Mouse (Mus musculus): Measurements from ENCODE around the gene Clec12b. TPM values are rescaled to one million over a fixed set of nuclear protein-coding genes. Genes with fewer than 3 reads are reported as not detected.

Gene Clec12b
- total and polyA plus RNA-seq, 2 experiments from 2014 or later, result 0.16 TPM; not detected in 1

- Histone ChIP-seq H3K9ac (replicated peaks; ENCODE audit: low read depth, low read length) (no peak overlapping the region), H3K4me2 (ENCODE audit: low read depth, low read length) (peak overlapping the region; percentile 13; the same call in 1 of the 2 replicates), H3K27me3 (ENCODE audit: control insufficient read depth, insufficient read depth, low read length) (no peaks in the 10 kb centered on the region), H3K27ac (ENCODE audit: low read depth) (peak overlapping the region; percentile 43), H3K4me3 (ENCODE audit: low read depth, low read length) (no peak overlapping the region), H3K9me3 (replicated peaks; ENCODE audit: control insufficient read depth, low read length) (no peaks in the 10 kb centered on the region), H3K36me3 (replicated peaks; ENCODE audit: control insufficient read depth, insufficient read depth, low read length) (no peaks in the 10 kb centered on the region), H3K4me1 (ENCODE audit: control insufficient read depth, insufficient read depth) (peaks cover 8% of the 10 kb centered on the region)
- DNase-seq (ENCODE audit: low spot score), result no peak
- 0 out of 2 replicates have a peak, but pooled peaks have one; percentile 13 for ATAC-seq (ENCODE audit: insufficient read depth, low read depth)
- 39% methylated on average over 4 of the region's 4 CpGs for WGBS
- TF ChIP-seq EP300 (IDR thresholded peaks at IDR 0.05; ENCODE audit: low read depth), result no peak
- no peak for TF ChIP-seq CTCF (IDR thresholded peaks at IDR 0.05; ENCODE audit: low read depth)
Observed at GRCm38 (mm10) chr6:129423040-129423733, 37.5 kb upstream of the Clec12b start.

DNA sequence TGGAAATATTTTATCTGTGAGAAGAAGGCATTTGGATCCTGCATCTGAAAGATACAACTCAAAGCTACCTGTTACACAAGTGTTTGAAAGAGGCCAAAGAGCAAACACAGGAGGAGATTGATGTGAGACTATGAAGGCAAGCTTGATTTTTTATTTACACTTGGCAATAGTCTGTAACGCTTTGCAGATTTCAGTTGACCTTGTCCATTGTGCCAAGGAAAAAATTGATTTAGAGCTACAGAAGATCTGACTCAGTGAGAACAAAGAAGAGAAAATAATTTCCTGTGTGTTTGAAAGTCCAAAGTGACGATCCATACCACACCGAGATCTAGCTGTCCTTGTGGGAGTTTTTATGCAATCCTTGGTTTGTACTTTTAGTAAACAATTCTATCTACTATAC, 36.6 kb upstream of the Clec12b start:
- H3K36me3 ChIP-seq (replicated peaks; ENCODE audit: control insufficient read depth, insufficient read depth, low read length), result no peaks in the 10 kb centered on the region
- no peak overlapping the region for H3K27ac ChIP-seq (ENCODE audit: low read depth)
- no peaks in the 10 kb centered on the region for H3K27me3 ChIP-seq (ENCODE audit: control insufficient read depth, insufficient read depth, low read length)
- no peak for TF ChIP-seq EP300 (IDR thresholded peaks at IDR 0.05; ENCODE audit: low read depth)
- TF ChIP-seq CTCF (IDR thresholded peaks at IDR 0.05; ENCODE audit: low read depth), result no peak
- no peak overlapping the region for H3K9ac ChIP-seq (replicated peaks; ENCODE audit: low read depth, low read length)
- no peak overlapping the region for H3K4me2 ChIP-seq (ENCODE audit: low read depth, low read length)
- 81% methylated on average over 3 of the region's 3 CpGs for WGBS
- no peaks in the 10 kb centered on the region for H3K9me3 ChIP-seq (replicated peaks; ENCODE audit: control insufficient read depth, low read length)
- H3K4me3 ChIP-seq (ENCODE audit: low read depth, low read length), result no peak overlapping the region
- peaks cover 8% of the 10 kb centered on the region for H3K4me1 ChIP-seq (ENCODE audit: control insufficient read depth, insufficient read depth)
- no peak for ATAC-seq (ENCODE audit: insufficient read depth, low read depth)
- DNase-seq (ENCODE audit: low spot score), result no peak

DNA sequence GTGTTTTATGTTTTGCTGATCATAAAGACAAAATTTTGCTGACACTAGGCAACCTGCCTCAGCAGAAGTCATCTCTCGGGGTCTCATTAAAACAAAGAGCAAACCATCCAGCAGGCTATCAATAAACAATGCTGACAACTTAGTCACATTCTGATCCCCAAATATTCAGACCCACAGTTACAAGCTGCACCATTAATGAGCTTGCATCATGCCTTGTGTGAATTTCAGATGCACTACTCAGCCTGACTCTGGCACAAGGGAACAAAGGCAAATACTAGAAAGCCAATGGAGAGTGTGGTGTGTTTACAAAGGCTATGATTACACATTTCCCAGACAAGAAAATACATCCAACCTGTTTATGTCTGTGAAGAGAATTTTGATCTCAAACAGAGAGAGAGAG, 28.5 kb upstream of the Clec12b start:
- no peak overlapping the region for H3K4me2 ChIP-seq (ENCODE audit: low read depth, low read length)
- H3K27me3 ChIP-seq (ENCODE audit: control insufficient read depth, insufficient read depth, low read length), result no peaks in the 10 kb centered on the region
- H3K9me3 ChIP-seq (replicated peaks; ENCODE audit: control insufficient read depth, low read length), result no peaks in the 10 kb centered on the region
- no peak overlapping the region for H3K27ac ChIP-seq (ENCODE audit: low read depth)
- no peak for ATAC-seq (ENCODE audit: insufficient read depth, low read depth)
- no peak for DNase-seq (ENCODE audit: low spot score)
- no peak overlapping the region for H3K9ac ChIP-seq (replicated peaks; ENCODE audit: low read depth, low read length)
- H3K4me1 ChIP-seq (ENCODE audit: control insufficient read depth, insufficient read depth), result no peaks in the 10 kb centered on the region
- WGBS, result 84% methylated on average over 1 of the region's 1 CpGs
- H3K36me3 ChIP-seq (replicated peaks; ENCODE audit: control insufficient read depth, insufficient read depth, low read length), result no peaks in the 10 kb centered on the region
- no peak for TF ChIP-seq EP300 (IDR thresholded peaks at IDR 0.05; ENCODE audit: low read depth)
- no peak for TF ChIP-seq CTCF (IDR thresholded peaks at IDR 0.05; ENCODE audit: low read depth)
- no peak overlapping the region for H3K4me3 ChIP-seq (ENCODE audit: low read depth, low read length)

- no peak for DNase-seq (ENCODE audit: low spot score)
- WGBS, result 83% methylated on average over 2 of the region's 2 CpGs
- TF ChIP-seq EP300 (IDR thresholded peaks at IDR 0.05; ENCODE audit: low read depth) (no peak), CTCF (IDR thresholded peaks at IDR 0.05; ENCODE audit: low read depth) (no peak)
- H3K27me3 ChIP-seq (ENCODE audit: control insufficient read depth, insufficient read depth, low read length), result no peaks in the 10 kb centered on the region
- H3K27ac ChIP-seq (ENCODE audit: low read depth), result peak within 1 kb of the TSS; percentile 55; the same call in 1 of the 2 replicates
- ATAC-seq (ENCODE audit: insufficient read depth, low read depth), result no peak
- peaks cover 5% of the 10 kb centered on the region; the same call in 1 of the 2 replicates for H3K4me1 ChIP-seq (ENCODE audit: control insufficient read depth, insufficient read depth)
- H3K9me3 ChIP-seq (replicated peaks; ENCODE audit: control insufficient read depth, low read length), result no peaks in the 10 kb centered on the region
- no peaks in the 10 kb centered on the region for H3K36me3 ChIP-seq (replicated peaks; ENCODE audit: control insufficient read depth, insufficient read depth, low read length)
- H3K4me3 ChIP-seq (ENCODE audit: low read depth, low read length), result no peak within 1 kb of the TSS
- H3K9ac ChIP-seq (replicated peaks; ENCODE audit: low read depth, low read length), result no peak within 1 kb of the TSS
- H3K4me2 ChIP-seq (ENCODE audit: low read depth, low read length), result no peak within 1 kb of the TSS
Observed at GRCm38 (mm10) chr6:129408562-129408961, 22.9 kb upstream of the Clec12b start, which contains the start of gene Clec9a. Clec9a (plus strand) TSS chr6:129408862.

- Histone ChIP-seq H3K9me3 (replicated peaks; ENCODE audit: control insufficient read depth, low read length) (no peaks in the 10 kb centered on the region), H3K27me3 (ENCODE audit: control insufficient read depth, insufficient read depth, low read length) (no peaks in the 10 kb centered on the region), H3K36me3 (replicated peaks; ENCODE audit: control insufficient read depth, insufficient read depth, low read length) (no peaks in the 10 kb centered on the region), H3K4me3 (ENCODE audit: low read depth, low read length) (no peak overlapping the region), H3K9ac (replicated peaks; ENCODE audit: low read depth, low read length) (no peak overlapping the region), H3K4me1 (ENCODE audit: control insufficient read depth, insufficient read depth) (peaks cover 5% of the 10 kb centered on the region; the same call in 1 of the 2 replicates), H3K4me2 (ENCODE audit: low read depth, low read length) (no peak overlapping the region), H3K27ac (ENCODE audit: low read depth) (peak overlapping the region; percentile 55)
- ATAC-seq (ENCODE audit: insufficient read depth, low read depth) (peak; percentile 53), DNase-seq (ENCODE audit: low spot score) (peak; percentile 69)
- WGBS, result 34% methylated on average over 2 of the region's 2 CpGs
- peak; percentile 69; the same call in 1 of the 2 replicates for TF ChIP-seq EP300 (IDR thresholded peaks at IDR 0.05; ENCODE audit: low read depth)
- no peak for TF ChIP-seq CTCF (IDR thresholded peaks at IDR 0.05; ENCODE audit: low read depth)
Observed at GRCm38 (mm10) chr6:129407324-129407723, 21.6 kb upstream of the Clec12b start.
